Mouse (Mus musculus) heart, adult 2 months (tissue): ENCODE measurements around the gene Snd1. TPM values are rescaled to one million over a fixed set of nuclear protein-coding genes. Genes with fewer than 3 reads are reported as not detected.

Source experiments
- DNase-seq, 2 experiments: peaks; one replicate each; pipeline ENCODE4 v3.0.0; 2021
- H3K27ac ChIP-seq: fragments of 200-600 bp; 2 replicates; pipeline ENCODE4 v1.8.1; 2022
- H3K27me3 ChIP-seq: fragments of 200-500 bp; 2 replicates; pipeline ENCODE4 v1.6.1; 2012; ENCODE audit warnings: mild to moderate bottlenecking, low read length, inconsistent platforms, mixed read lengths; ENCODE audit not compliant: control insufficient read depth, insufficient read depth
- H3K36me3 ChIP-seq: fragments of 200-500 bp; 2 replicates; pipeline ENCODE4 v1.6.1; 2012; ENCODE audit warnings: low read length, inconsistent platforms; ENCODE audit not compliant: control insufficient read depth, insufficient read depth
- H3K4me1 ChIP-seq: fragments of 200-500 bp; 2 replicates; pipeline ENCODE4 v1.6.1; 2011; ENCODE audit warnings: low read length; ENCODE audit not compliant: control insufficient read depth, insufficient read depth
- H3K4me3 ChIP-seq: fragments of 200-600 bp; 2 replicates; pipeline ENCODE4 v1.8.1; 2022
- H3K79me2 ChIP-seq: fragments of 200-500 bp; replicated peaks from 2 replicates; pipeline ENCODE4 v1.6.1; 2012; ENCODE audit warnings: mild to moderate bottlenecking, inconsistent platforms, low read length, moderate library complexity, mixed read lengths; ENCODE audit not compliant: control insufficient read depth, insufficient read depth
- H3K9ac ChIP-seq: fragments of 200-500 bp; 2 replicates; pipeline ENCODE4 v1.6.1; 2012; ENCODE audit warnings: low read depth, mild to moderate bottlenecking, control low read depth, inconsistent platforms, low read length, mixed read lengths
- CTCF ChIP-seq: fragments of 200-600 bp; IDR thresholded peaks from 2 replicates; pipeline ENCODE4 v1.8.1; 2022; ENCODE audit warnings: antibody characterized with exemption, mild to moderate bottlenecking, moderate library complexity
- EP300 ChIP-seq: fragments of 200-500 bp; IDR thresholded peaks from 2 replicates; pipeline ENCODE4 v1.6.1; 2011; ENCODE audit warnings: low read depth, low read length, control low read depth; ENCODE audit not compliant: insufficient read depth
- POLR2A ChIP-seq: fragments of 200-500 bp; IDR thresholded peaks from 2 replicates; pipeline ENCODE4 v1.6.1; 2011; ENCODE audit warnings: mild to moderate bottlenecking, low read depth, low read length, control low read depth; ENCODE audit not compliant: insufficient read depth
- WGBS: fragments of 180-500 bp; shearing (Covaris S2); methylation state at CpG from one replicate; pipeline ENCODE4 v1.1.7; 2018; 5-methylcytosine and 5-hydroxymethylcytosine counted together
- intact Hi-C: fragments of 180-260 bp; cut with DNase I; formaldehyde crosslinking; loops from one replicate; pipeline ENCODE4 v1.15.1; 2025
- polyA plus RNA-seq: library from polyadenylated mRNA; depleted of rRNA; stranded (reverse); fragments of >200 nt; gene quantifications from 2 replicates; pipeline ENCODE4 v1.2.3, GENCODE M21; 2012
- total RNA-seq, 2 experiments: library from RNA; stranded (reverse); gene quantifications; 2 replicates each; pipeline ENCODE4 v1.2.3; 2021

Snd1 gene
- total and polyA plus RNA-seq, 3 experiments = 39.9 to 74.1 (median 62.4) TPM

- no peak overlapping the region for H3K4me3 ChIP-seq
- peaks cover 7% of the 10 kb centered on the region for H3K4me1 ChIP-seq
- no peak overlapping the region for H3K9ac ChIP-seq
- intact Hi-C loops = no loop called here
- DNase-seq = no peak
- no peaks in the 10 kb centered on the region for H3K27me3 ChIP-seq
- 59% methylated on average over 14 of the region's 14 CpGs for WGBS
- 0 out of 2 replicates have a peak, but pooled peaks cover 2% of the 10 kb centered on the region for H3K36me3 ChIP-seq
- peaks cover 2% of the 10 kb centered on the region; the same call in 1 of the 2 replicates for H3K79me2 ChIP-seq
- no peak overlapping the region for H3K27ac ChIP-seq
- no peak for TF ChIP-seq POLR2A
- no peak for TF ChIP-seq CTCF
- TF ChIP-seq EP300 = no peak
These were observed 101.7 kb downstream of the Snd1 start for GRCm38 (mm10) chr6:28576356-28577264.

DNA sequence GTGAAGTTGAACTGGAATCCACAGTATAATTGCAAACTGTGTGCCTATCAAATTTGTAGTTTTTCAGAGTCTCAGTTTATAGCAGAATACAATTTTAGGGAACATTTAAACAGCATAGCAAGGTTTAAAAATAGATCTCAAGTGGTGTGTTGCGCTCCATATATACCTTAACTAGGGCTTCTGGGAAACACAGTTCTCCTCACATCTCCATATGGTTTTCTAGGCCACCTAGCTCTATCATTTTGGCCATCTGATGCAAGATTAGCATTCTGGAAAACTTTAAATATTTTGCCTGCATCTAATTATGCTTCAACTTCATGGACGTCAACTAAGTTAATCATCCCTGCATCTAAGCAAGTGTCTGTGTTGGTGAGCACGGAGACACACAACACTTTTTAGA, 107.9 kb downstream of the Snd1 start:
- Histone ChIP-seq H3K36me3 (no peaks in the 10 kb centered on the region), H3K79me2 (no peaks in the 10 kb centered on the region), H3K4me1 (no peaks in the 10 kb centered on the region), H3K9ac (no peak overlapping the region), H3K27me3 (no peaks in the 10 kb centered on the region), H3K27ac (no peak overlapping the region), H3K4me3 (no peak overlapping the region)
- TF ChIP-seq CTCF (no peak), EP300 (no peak), POLR2A (no peak)
- intact Hi-C loops = no loop called here
- no peak for DNase-seq
- WGBS = 99% methylated on average over 3 of the region's 3 CpGs

- intact Hi-C loops = no loop called here
- DNase-seq = no peak
These were observed 108.5 kb downstream of the Snd1 start for GRCm38 (mm10) chr6:28583399-28583798.

DNA sequence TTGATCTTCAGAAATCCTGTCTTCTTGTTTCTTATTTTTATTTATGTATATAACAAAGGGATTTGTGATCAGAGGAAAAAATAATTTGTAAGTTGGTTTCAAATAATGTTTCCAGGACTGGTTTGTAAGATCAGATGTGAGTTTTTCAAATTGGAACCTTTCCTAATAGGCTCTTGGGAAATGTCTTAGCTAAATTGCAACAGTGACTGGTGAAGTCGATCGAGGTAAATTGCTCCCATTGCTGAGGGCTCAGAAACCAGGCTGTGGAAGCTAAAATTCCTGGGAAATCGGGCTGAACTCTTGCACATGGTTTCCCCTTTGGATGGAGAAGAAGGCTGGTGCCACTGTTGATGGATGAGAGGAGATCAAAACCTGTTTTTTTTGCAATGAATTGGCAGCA, 111.9 kb downstream of the Snd1 start:
- intact Hi-C loops = no loop called here
- no peak for DNase-seq
- TF ChIP-seq EP300 (no peak), CTCF (no peak), POLR2A (no peak)

More at GRCm38 (mm10) chr6:28583399-28583798, 108.5 kb downstream of the Snd1 start:
- 94% methylated on average over 2 of the region's 2 CpGs for WGBS
- Histone ChIP-seq H3K27me3 (no peaks in the 10 kb centered on the region), H3K79me2 (no peaks in the 10 kb centered on the region), H3K4me1 (0 out of 2 replicates have a peak, but pooled peaks cover 1% of the 10 kb centered on the region), H3K36me3 (peaks cover 2% of the 10 kb centered on the region; the same call in 1 of the 2 replicates), H3K4me3 (no peak overlapping the region), H3K27ac (no peak overlapping the region), H3K9ac (no peak overlapping the region)
- TF ChIP-seq CTCF (no peak), EP300 (no peak), POLR2A (no peak)

DNA sequence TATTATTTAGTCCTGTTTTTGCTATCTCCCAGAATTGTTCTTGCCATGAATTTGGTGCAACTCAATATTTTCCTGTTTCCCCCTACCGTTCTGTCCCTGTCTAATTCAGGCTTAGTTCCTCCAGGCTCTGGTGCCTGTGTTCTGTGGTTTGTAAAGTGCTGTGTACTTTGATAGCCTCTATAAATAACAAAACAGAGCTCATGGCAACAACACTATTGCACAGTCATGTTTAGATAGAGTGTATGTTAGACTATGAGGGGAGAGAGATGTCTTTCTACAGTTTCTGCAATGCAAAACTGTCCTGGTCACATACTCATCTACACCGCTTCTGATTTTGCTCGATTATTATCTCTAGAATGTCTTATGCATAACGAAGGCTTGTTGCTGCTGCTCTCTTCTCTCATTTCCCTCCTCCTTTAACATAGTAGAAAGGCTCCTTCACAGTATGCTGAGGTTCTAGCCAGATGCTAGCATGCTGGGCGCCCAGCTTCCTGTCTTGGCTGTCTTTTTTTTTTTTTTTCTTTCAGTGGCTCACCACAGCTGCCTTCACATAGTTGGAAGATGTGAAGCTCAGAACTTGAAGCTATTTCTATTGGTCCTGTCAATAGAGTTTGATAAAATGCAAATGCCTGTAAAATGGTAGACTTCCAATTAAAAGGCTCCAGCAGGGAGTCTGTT, 113.7 kb downstream of the Snd1 start:
- intact Hi-C loops = no loop called here
- TF ChIP-seq POLR2A (no peak), EP300 (no peak), CTCF (no peak)
- Histone ChIP-seq H3K79me2 (no peaks in the 10 kb centered on the region), H3K4me1 (0 out of 2 replicates have a peak, but pooled peaks cover 1% of the 10 kb centered on the region), H3K36me3 (peaks cover 4% of the 10 kb centered on the region; the same call in 1 of the 2 replicates), H3K27me3 (no peaks in the 10 kb centered on the region), H3K9ac (no peak overlapping the region), H3K4me3 (no peak overlapping the region), H3K27ac (no peak overlapping the region)
- no peak for DNase-seq
- 56% methylated on average over 5 of the region's 5 CpGs for WGBS

More for the DNA sequence above, 111.9 kb downstream of the Snd1 start:
- H3K27ac ChIP-seq = no peak overlapping the region
- 0 out of 2 replicates have a peak, but pooled peaks cover 1% of the 10 kb centered on the region for H3K4me1 ChIP-seq
- no peaks in the 10 kb centered on the region for H3K27me3 ChIP-seq
- H3K36me3 ChIP-seq = peaks cover 4% of the 10 kb centered on the region; the same call in 1 of the 2 replicates
- no peaks in the 10 kb centered on the region for H3K79me2 ChIP-seq
- H3K9ac ChIP-seq = no peak overlapping the region
- 76% methylated on average over 3 of the region's 3 CpGs for WGBS
- H3K4me3 ChIP-seq = no peak overlapping the region
